Mouse (Mus musculus): ENCODE data around the gene Maip1. TPM values are rescaled to one million over a fixed set of nuclear protein-coding genes. Genes with fewer than 3 reads are reported as not detected.

Gene Maip1
- polyA plus RNA-seq, 1 experiment: 7.1 TPM

- 73% methylated on average over 6 of the region's 6 CpGs for WGBS
- Histone ChIP-seq H3K4me3 (ENCODE audit: control insufficient read depth, insufficient read depth, low read length) (no peak overlapping the region), H3K36me3 (ENCODE audit: control insufficient read depth, insufficient read depth, low read length) (no peaks in the 10 kb centered on the region), H3K27ac (ENCODE audit: control insufficient read depth, insufficient read depth, low read length) (no peak overlapping the region), H3K27me3 (ENCODE audit: control insufficient read depth, insufficient read depth, low read length) (no peaks in the 10 kb centered on the region), H3K4me1 (replicated peaks; ENCODE audit: control insufficient read depth, insufficient read depth, low read length) (no peaks in the 10 kb centered on the region; the same call in 1 of the 2 replicates)
- TF ChIP-seq POLR2A (IDR thresholded peaks at IDR 0.05; ENCODE audit: control insufficient read depth, extremely low read depth, insufficient read depth, low read length, poor library complexity): no peak
- no peak for TF ChIP-seq CTCF (IDR thresholded peaks at IDR 0.05; ENCODE audit: borderline replicate concordance, control insufficient read depth, extremely low read depth, insufficient read depth, low read length, poor library complexity)
- no peak for DNase-seq
These were observed 29.3 kb upstream of the Maip1 start for GRCm38 (mm10) chr1:57376806-57377205.

- H3K27me3 ChIP-seq (ENCODE audit: control insufficient read depth, insufficient read depth, low read length): no peaks in the 10 kb centered on the region
- under 1% methylated on average over 81 of the region's 81 CpGs for WGBS
- H3K36me3 ChIP-seq (ENCODE audit: control insufficient read depth, insufficient read depth, low read length): no peaks in the 10 kb centered on the region
- no peak within 1 kb of the TSS for H3K27ac ChIP-seq (ENCODE audit: control insufficient read depth, insufficient read depth, low read length)
- H3K4me3 ChIP-seq (ENCODE audit: control insufficient read depth, insufficient read depth, low read length): peak within 1 kb of the TSS; percentile 86
- H3K4me1 ChIP-seq (replicated peaks; ENCODE audit: control insufficient read depth, insufficient read depth, low read length): no peaks in the 10 kb centered on the region; the same call in 1 of the 2 replicates
- peak; percentile 91 for DNase-seq
- TF ChIP-seq CTCF (IDR thresholded peaks at IDR 0.05; ENCODE audit: borderline replicate concordance, control insufficient read depth, extremely low read depth, insufficient read depth, low read length, poor library complexity) (no peak), POLR2A (IDR thresholded peaks at IDR 0.05; ENCODE audit: control insufficient read depth, extremely low read depth, insufficient read depth, low read length, poor library complexity) (peak; percentile 89)
These were observed 28.5 kb upstream of the Maip1 start, which contains the start of gene 1700066M21Rik for GRCm38 (mm10) chr1:57377376-57378341. Gene 1700066M21Rik (plus strand): TSS chr1:57377620.

- no peak overlapping the region for H3K4me3 ChIP-seq (ENCODE audit: control insufficient read depth, insufficient read depth, low read length)
- TF ChIP-seq POLR2A (IDR thresholded peaks at IDR 0.05; ENCODE audit: control insufficient read depth, extremely low read depth, insufficient read depth, low read length, poor library complexity): no peak
- no peaks in the 10 kb centered on the region for H3K4me1 ChIP-seq (replicated peaks; ENCODE audit: control insufficient read depth, insufficient read depth, low read length)
- no peaks in the 10 kb centered on the region for H3K27me3 ChIP-seq (ENCODE audit: control insufficient read depth, insufficient read depth, low read length)
- no peak for DNase-seq
- peaks cover 12% of the 10 kb centered on the region; the same call in 1 of the 2 replicates for H3K36me3 ChIP-seq (ENCODE audit: control insufficient read depth, insufficient read depth, low read length)
- no peak overlapping the region for H3K27ac ChIP-seq (ENCODE audit: control insufficient read depth, insufficient read depth, low read length)
These were observed 19.6 kb upstream of the Maip1 start for GRCm38 (mm10) chr1:57386519-57386918.

GRCm38 (mm10) chr1:57387876-57388275, 18.3 kb upstream of the Maip1 start:
- 58% methylated on average over 2 of the region's 2 CpGs for WGBS
- TF ChIP-seq CTCF (IDR thresholded peaks at IDR 0.05; ENCODE audit: borderline replicate concordance, control insufficient read depth, extremely low read depth, insufficient read depth, low read length, poor library complexity) (no peak), POLR2A (IDR thresholded peaks at IDR 0.05; ENCODE audit: control insufficient read depth, extremely low read depth, insufficient read depth, low read length, poor library complexity) (no peak)
- H3K36me3 ChIP-seq (ENCODE audit: control insufficient read depth, insufficient read depth, low read length): peaks cover 14% of the 10 kb centered on the region; the same call in 1 of the 2 replicates

GRCm38 (mm10) chr1:57388402-57389155, 17.5 kb upstream of the Maip1 start:
- DNase-seq: no peak

More at GRCm38 (mm10) chr1:57387876-57388275, 18.3 kb upstream of the Maip1 start:
- DNase-seq: no peak
- Histone ChIP-seq H3K27me3 (ENCODE audit: control insufficient read depth, insufficient read depth, low read length) (no peaks in the 10 kb centered on the region), H3K27ac (ENCODE audit: control insufficient read depth, insufficient read depth, low read length) (no peak overlapping the region), H3K4me1 (replicated peaks; ENCODE audit: control insufficient read depth, insufficient read depth, low read length) (no peaks in the 10 kb centered on the region), H3K4me3 (ENCODE audit: control insufficient read depth, insufficient read depth, low read length) (no peak overlapping the region)

More at GRCm38 (mm10) chr1:57388402-57389155, 17.5 kb upstream of the Maip1 start:
- H3K36me3 ChIP-seq (ENCODE audit: control insufficient read depth, insufficient read depth, low read length): peaks cover 21% of the 10 kb centered on the region; the same call in 1 of the 2 replicates
- H3K27me3 ChIP-seq (ENCODE audit: control insufficient read depth, insufficient read depth, low read length): no peaks in the 10 kb centered on the region
- H3K4me1 ChIP-seq (replicated peaks; ENCODE audit: control insufficient read depth, insufficient read depth, low read length): no peaks in the 10 kb centered on the region
- H3K4me3 ChIP-seq (ENCODE audit: control insufficient read depth, insufficient read depth, low read length): no peak overlapping the region
- TF ChIP-seq CTCF (IDR thresholded peaks at IDR 0.05; ENCODE audit: borderline replicate concordance, control insufficient read depth, extremely low read depth, insufficient read depth, low read length, poor library complexity) (no peak), POLR2A (IDR thresholded peaks at IDR 0.05; ENCODE audit: control insufficient read depth, extremely low read depth, insufficient read depth, low read length, poor library complexity) (no peak)
- H3K27ac ChIP-seq (ENCODE audit: control insufficient read depth, insufficient read depth, low read length): no peak overlapping the region
- 97% methylated on average over 8 of the region's 8 CpGs for WGBS

Data from thymus, adult 2 months (tissue).